ENCODE assay signal across 8 mouse cellular contexts in the genomic region with DNA sequence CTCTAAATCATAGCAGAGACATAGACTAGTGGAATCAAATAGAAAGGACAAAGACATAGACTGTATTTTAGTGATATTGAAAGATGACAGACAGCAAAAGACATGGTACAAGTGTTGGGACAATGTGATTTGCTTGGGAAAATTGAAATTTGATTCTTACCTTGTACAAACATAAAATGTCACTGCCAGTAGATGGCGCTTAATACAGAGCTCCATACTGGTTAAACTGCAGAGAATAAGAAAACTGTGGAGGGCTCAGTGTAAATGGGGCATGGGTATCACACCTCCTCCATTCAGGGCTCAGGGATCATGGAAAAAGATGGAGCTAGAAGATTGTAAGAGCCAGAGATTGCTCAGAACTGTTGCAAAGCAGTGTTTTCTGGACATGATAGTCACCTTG. TPM values are rescaled to one million over a fixed set of nuclear protein-coding genes. Genes with fewer than 3 reads are reported as not detected.
DNase-seq lines count a peak whose midpoint lies in the region; TF ChIP-seq lines count a peak whose summit lies in the region.
"Had no signal": no experiment of that assay in that cellular context is flagged by ENCODE, and none has a peak within 500 bp of the region (broad histone marks: within the 10 kb centered on the region; RNA-seq: fewer than 3 reads in every experiment).

No protein-coding gene starts in this region.

- 26% methylated on average over 1 of the region's 1 CpGs for WGBS in thymus, adult 2 months

- no peak for TF ChIP-seq POLR2A in thymus, adult 2 months (IDR thresholded peaks at IDR 0.05; ENCODE audit: control insufficient read depth, extremely low read depth, insufficient read depth, low read length, poor library complexity)

- no peak overlapping the region for H3K4me3 ChIP-seq in thymus, adult 2 months (ENCODE audit: control insufficient read depth, insufficient read depth, low read length)
- H3K4me3 ChIP-seq: embryonic facial prominence, embryonic 12.5 days had no signal

- no peaks in the 10 kb centered on the region for H3K36me3 ChIP-seq in thymus, adult 2 months (ENCODE audit: control insufficient read depth, insufficient read depth, low read length)
- H3K36me3 ChIP-seq: embryonic facial prominence, embryonic 12.5 days had no signal

- peak; percentile 23 for DNase-seq in kidney, adult 9 months
- DNase-seq in kidney, adult 18-20 months: no peak
- DNase-seq in thymus, postnatal 25 days: peak; percentile 7
- DNase-seq in thymus, adult 2 months: no peak
- DNase-seq in embryo, embryonic 10.5 days (ENCODE audit: low spot score): peak; percentile 64
- no peak for DNase-seq in T-cell, adult 2 months (ENCODE audit: low spot score)
- no peak for DNase-seq in adrenal gland, postnatal 25 days

- no peaks in the 10 kb centered on the region for H3K4me1 ChIP-seq in thymus, adult 2 months (replicated peaks; ENCODE audit: control insufficient read depth, insufficient read depth, low read length)
- H3K4me1 ChIP-seq: embryonic facial prominence, embryonic 12.5 days had no signal

- H3K27me3 ChIP-seq in thymus, adult 2 months (ENCODE audit: control insufficient read depth, insufficient read depth, low read length): no peaks in the 10 kb centered on the region
- H3K27me3 ChIP-seq: embryonic facial prominence, embryonic 12.5 days had no signal

- no peak for TF ChIP-seq CTCF in thymus, adult 2 months (IDR thresholded peaks at IDR 0.05; ENCODE audit: borderline replicate concordance, control insufficient read depth, extremely low read depth, insufficient read depth, low read length, poor library complexity)

- H3K27ac ChIP-seq in thymus, adult 2 months (ENCODE audit: control insufficient read depth, insufficient read depth, low read length): no peak overlapping the region
- H3K27ac ChIP-seq: embryonic facial prominence, embryonic 12.5 days had no signal

RNA-seq across cellular contexts. Expression of a gene that starts 21.6 kb away (rescaled TPM):
- polyA plus RNA-seq in thymus, adult 2 months (2012; rRNA removed): 0.63 and 1.0 TPM in 2 replicates
- total RNA-seq in adrenal gland, postnatal 25 days (2021): 5.2 and 8.0 TPM in 2 replicates

Comparison
In these comparisons a context has a peak if more than half of its experiments do, and no peak if none do; other contexts are left out.
1. DNase-seq: peak in kidney, adult 9 months (single experiment), thymus, postnatal 25 days (single experiment) and embryo, embryonic 10.5 days (single experiment); none in kidney, adult 18-20 months (single experiment), thymus, adult 2 months (single experiment), T-cell, adult 2 months (single experiment) and adrenal gland, postnatal 25 days (single experiment).